Mouse (Mus musculus) bone marrow, adult 2 months (tissue): ENCODE results near the gene Fxyd5.

Experiments used
- CTCF ChIP-seq: fragments of 200-500 bp; IDR thresholded peaks from 2 replicates; pipeline ENCODE4 v1.5.1; 2011; ENCODE audit warnings: low read length, control low read depth; ENCODE audit not compliant: control insufficient read depth, insufficient read depth
- POLR2A ChIP-seq: fragments of 200-500 bp; IDR thresholded peaks from 2 replicates; pipeline ENCODE4 v1.6.1; 2011; ENCODE audit warnings: low read depth, mild to moderate bottlenecking, control low read depth, low read length, borderline replicate concordance; ENCODE audit not compliant: control insufficient read depth

DNA sequence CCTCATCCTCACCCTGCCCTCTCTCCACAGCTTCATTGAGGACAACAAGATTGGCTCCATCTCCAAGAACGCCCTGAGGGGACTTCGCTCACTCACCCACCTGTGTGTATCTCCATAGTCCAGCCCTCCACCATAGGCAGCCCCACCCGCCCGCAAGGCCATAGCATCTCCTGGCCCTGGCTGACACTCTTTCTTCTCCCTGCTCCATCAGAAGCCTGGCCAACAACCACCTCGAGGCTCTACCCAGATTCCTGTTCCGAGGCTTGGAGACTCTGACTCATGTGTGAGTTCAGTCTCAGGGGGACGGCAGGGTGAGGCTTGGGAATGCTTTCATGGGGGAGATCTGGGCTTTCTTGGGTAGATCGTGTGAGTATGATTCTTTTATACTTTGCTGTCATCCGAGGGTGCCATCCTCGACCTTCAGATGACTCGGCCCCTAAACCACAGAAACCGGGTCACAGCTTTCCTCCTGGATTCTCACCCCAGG is 20.8 kb upstream of the Fxyd5 start:
- TF ChIP-seq CTCF (no peak), POLR2A (no peak)
